Mouse (Mus musculus) cerebellum, adult 8-10 months (tissue): ENCODE measurements at regions not wholly inside any gene's neighbourhood (a gene's known extent, or its start where the extent isn't known, plus 50 kb on each side); places are given as distances from the start of the nearest gene placed in this dataset.

Experiments used
- DNase-seq: peaks from one replicate; pipeline ENCODE4 v3.0.0; 2022

DNA sequence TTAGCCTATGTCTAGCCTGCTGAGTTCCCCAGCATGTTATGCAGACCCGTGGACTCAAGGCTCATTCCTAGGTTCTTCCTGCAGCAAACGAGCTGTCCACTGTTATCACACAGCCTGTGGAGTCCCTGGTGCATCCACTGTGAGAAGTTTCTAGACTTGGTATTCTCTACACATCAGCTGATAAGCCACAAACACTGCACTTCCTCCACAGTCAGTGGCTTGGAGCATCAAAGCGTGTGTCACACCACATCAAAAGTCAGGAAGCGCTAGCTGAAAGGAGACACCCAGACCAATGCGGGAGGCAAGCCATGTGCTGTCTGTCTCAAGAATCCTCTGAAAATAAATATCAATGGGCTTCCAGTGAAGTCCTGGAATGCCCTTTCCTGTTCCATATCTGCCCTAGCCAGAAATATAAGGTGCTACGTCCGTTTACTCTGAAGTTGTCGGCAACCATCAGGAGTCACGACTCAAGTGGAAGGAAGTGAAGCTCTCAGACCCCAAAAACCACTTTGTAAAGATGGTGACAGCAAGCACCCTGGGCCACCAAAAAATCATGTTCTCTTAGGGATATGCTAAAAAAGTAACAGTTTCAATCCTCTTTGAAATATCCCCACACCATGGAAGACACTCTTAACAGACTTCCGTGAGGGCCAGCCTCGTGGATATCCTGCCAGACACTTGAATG lies 227.7 kb downstream of the Adgrl2 start:
- DNase-seq: no peak

DNA sequence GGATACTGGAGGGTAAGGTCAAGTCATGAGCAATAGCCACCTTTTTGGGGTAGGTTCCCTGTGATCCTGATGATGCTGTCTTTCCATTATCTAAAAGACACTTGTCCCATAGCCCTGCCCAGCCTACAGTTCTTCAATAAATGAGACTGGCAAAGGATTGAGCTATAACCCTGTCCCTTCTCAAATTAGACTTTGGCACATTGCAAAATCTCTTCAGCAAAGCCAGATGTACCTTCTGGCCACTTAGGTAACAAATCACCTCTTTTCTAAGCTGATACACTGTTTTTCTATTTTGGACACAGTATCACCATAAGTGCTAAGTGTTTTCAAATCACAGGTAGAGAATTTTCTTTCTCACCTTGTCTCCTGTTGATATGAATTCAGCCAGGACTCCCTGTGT lies 228.8 kb downstream of the Adgrl2 start:
- no peak for DNase-seq

DNA sequence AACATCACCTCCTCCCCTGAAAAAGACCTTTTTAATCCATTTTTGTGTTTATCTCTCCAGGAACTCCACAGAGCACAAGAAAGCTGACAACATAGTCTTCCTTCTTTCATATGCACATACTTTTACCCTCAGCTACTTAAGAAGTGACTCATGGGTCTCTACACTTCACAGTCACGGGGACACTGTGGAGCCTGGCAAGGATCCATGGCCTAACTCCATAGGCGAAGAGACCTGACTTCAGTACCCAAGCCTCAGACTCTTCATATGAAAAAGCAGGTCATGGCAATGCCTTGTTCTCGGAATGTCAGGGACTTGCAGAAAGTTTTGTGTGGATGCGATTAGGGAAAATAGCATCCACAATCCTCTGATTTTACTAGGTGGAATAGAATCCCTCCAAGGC lies 230.9 kb downstream of the Adgrl2 start:
- no peak for DNase-seq

DNA sequence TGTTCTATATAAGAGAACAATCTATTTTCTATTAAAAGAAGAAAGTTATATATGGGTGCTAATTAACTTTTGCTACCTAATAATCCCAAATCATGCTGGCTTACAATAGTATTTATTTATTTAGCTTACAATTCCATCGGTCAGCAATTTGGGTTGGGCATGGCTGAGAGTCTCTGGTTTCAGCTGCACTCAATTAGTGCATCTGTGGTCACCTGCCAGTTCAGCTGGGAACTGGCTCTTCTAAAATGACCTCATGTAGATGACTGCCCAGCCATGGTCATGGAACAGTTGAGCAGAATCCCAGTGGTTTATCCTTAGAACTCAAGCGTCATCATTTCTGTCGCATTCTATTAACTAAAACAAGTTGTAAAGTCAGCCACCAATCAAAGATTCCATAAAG lies 244.1 kb downstream of the Adgrl2 start:
- no peak for DNase-seq

DNA sequence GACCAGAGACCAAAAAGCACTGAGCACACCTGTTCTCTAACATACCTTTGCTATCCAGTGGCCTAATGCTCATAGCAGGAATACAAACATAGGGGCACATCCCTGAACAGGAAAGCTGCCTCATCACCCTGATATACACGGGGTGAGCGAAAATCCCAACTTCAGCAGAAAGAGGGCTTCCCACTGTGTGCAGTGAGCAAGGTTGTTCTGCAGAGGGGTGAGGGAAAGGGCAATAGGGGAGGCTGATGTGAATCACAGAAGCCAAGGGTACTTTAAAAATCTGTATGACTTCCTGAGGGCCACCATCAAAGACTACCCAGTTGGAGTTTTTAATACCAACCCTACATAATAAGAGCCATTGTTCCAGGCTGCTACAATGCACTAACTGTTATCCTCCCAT lies 245.7 kb downstream of the Adgrl2 start:
- no peak for DNase-seq

DNA sequence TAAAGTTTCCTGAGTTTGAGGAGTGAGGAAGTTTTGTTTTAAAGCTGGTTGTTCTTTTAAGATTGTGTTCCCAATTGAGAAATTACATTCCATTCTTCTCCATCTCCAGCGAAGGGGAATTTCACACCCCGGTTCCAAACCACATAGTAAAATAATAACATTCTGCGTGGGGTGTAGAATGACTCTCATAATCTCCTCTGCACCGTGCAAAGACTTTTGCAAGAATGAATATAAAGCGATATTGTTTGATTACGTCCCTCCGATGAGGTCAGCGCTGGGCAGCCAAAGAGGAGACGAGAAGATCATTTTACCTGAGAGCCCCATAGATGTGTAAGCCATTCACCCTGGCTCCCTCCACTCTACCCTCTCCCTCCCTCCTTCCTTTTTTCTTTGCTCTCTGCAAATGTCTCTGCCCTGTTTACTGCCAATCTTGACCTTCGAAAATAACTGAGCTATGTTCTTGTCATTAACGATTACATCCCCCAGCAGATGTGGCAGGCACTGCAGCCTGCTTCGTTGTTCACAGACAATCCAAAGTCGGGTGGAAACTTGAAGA lies 256.1 kb downstream of the Adgrl2 start:
- DNase-seq: no peak

DNA sequence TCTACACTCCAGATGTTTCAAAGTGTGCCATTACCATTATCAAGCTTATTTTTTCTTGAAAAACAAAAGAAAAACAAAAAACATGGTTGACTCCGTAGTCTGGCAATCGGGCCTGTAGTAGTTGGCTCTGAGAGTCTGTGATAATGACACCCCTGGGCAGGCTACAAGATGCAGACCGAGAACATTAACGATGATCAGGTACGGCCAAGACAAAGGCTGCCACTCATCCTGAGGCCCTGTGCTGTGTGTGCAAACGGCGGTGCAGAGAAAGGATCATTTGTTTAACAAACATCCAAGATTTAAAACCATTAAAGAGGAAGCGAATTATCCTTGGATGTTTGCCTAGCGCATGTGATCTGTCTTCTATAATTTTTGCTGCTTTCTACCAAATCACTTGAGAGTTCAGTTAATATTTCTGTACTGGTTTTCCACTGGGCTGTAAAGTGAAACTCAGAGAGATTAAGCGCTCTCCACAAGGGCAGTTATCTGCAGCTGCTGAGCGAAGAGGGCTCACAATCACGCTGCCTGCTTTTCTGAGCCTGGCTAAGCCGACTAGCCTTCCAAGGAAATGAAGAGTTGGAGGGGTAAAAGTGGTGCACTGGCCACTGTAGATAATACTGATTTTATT lies 257.0 kb downstream of the Adgrl2 start:
- DNase-seq: no peak

DNA sequence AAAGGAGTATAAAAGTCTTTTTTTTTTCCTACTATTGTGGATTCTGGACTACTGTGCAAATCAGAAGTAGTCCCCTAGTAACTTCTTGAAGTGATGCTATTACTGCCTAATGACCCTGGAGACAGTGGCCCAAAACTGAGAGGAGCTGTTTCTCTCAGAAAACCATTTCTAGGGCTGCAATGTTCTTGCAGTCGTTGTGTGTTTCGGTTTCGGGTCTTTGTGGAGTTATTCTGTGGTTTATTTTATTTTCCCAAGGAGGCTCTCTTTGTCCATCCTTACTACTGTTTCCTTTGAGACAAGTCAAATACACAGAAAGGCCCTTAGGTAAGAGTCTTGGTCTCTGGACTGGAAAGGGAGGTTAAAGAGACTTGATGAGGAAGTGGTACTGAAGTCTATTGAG lies 258.9 kb downstream of the Adgrl2 start:
- DNase-seq: no peak

DNA sequence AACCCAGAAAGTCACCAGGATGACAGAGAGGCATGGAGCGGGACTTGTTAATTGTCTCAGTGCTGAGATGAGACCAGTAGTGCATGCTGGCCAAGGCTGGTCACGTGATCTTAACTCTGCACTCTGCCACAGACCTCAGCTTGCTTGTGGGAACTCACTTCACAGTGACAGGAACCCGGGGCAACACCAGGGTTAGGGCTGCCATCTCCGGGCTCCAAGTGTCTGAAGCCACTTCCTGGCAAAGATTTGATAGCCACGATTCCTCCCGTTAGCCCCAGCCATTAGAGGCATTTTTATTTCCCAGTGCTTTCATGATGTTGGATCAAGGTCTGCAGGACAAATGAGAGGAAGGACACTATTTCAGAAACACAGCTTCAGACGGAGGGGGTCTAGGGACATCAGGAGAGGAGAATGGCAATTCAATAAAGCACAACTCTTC lies 261.1 kb downstream of the Adgrl2 start:
- no peak for DNase-seq

DNA sequence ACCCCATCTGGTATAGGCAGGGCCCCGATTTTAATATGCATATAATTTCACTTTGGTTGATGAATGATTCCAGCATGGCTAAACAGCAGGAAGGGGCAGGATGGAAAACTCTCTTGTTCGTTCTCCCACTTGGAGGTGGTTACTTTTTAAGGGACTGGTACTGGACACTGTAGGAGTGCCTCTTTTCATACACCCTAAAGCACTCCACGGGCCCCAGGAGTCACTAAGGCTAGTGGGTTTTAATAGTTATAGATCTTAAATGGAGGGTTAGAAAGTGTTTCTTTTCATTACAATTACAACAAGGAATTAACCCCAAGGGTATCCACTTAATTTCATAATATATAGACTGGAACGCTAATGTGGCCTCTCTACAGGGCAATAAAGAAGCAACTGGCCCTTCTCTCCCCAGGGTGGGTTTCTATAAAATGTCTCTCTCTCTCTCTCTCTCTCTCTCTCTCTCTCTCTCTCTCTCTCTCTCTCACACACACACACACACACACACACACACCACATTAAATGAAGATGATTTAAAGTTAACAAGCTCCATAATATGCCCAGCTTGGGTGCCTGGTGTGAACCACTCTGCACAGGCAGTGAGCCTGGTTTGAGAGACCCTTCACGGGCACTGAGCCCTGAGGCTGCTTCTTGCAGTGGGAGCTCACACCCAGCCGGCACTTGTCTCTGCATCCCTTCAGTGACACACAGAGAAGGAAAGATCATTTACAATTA lies 261.7 kb downstream of the Adgrl2 start:
- no peak for DNase-seq

DNA sequence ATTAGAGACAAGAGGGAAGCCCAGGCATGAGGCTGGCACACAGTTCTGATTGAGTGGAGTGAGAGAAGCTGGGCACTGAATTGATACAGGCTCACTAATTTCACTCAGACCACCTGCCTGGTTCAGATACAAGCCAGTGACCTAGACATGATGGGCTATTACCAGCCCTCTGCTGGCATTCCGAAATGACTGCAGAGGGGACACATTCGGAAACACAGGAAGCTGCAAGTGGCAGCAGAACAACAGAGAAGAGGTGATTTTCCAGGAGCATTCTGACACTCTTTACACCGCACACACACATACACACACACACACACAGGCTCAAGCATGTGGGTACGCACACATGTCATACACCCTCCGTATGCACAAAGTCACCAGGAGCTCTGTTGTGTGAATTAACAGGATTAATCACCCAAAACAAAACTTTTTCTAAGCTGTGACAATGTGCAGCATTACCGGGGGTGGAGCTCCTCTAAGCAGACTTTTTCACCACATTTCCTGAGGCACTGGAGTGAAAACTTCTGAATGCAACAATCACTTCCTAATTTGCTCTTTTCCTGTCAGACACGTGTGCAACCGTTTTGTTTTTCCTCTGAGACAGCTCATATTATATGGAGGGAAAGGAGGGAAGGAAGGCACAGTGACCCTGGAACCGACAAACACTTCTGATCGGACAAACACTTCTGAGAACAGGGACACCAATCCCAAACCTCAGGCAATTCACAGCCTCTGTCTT lies 263.6 kb downstream of the Adgrl2 start:
- no peak for DNase-seq

DNA sequence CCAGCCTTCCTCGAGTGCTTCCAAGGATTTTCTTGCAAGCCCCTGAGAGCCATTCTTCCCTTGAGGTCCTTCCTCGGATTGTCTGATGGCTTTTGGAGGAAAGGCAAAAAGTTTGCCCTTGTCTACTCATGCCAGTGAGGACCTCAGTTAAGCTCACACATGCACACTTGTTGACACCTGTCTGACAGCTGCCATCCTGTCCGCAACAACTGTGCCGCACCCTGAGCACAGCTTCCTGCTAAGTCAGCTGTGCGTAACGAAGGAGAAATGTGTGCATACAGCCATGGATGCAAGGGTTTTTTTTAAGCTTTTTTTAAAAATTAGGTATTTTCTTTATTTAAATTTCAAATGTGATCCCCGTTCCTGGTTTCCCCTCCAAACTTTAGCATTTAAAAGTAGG lies 293.8 kb downstream of the Adgrl2 start:
- no peak for DNase-seq

DNA sequence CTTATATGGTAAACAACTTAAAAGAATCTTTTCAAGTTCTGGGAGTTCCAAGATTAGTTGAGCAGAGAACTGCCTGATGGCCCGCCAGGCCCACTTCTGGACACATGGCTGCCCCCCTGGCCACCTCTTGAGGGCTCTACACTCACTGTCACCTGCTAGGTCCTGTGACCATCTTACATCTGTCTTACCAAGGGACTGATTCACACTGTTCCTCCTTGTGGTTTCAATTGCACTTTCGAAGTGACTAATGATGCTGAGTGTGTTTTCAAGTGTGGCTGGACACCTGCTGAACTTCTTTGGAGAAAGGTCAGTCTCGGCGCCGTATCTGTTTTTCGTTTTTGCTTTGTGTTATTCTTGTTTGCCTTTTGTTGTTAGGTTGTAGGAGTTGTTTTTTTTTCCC lies 294.9 kb downstream of the Adgrl2 start:
- DNase-seq: no peak

DNA sequence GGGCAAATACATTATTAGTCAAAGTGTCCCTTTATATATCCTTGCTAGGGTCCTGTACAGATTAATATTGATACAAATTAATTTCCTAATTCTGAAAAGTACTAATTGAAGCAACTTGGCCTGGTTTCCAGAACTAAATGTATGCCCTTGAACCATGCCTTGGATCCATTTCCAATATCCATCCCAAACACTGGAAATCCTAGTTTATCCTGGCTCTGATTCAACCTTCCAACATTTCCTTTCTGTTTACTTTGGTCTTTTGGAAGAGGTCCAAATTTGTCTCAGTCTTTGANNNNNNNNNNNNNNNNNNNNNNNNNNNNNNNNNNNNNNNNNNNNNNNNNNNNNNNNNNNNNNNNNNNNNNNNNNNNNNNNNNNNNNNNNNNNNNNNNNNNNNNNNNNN lies 307.2 kb downstream of the Adgrl2 start:
- DNase-seq: no peak

DNA sequence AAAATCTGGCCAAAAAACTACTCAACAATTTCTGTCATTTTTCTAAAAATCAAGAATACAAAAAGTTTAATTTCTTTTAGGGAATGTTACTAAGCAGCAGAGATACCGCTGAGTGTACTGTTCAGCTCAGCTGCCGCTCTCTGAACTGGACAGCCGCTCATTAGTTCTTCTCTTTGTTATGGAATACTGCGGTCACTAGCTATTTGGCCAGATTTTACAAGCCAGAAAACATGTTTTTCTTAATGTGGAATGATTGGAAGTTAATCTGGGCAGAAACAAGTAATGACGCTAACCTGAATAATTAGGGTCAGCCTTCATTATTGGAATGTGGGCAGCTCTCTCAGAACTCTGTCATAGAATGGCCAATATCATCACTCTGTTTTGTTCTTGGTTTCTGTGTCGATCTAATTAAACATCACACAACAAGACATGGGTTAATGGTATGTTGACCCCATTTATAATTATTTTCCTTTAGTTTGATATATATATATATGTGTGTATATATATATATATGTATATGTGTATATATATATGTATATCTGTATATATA lies 307.8 kb downstream of the Adgrl2 start:
- DNase-seq: no peak

DNA sequence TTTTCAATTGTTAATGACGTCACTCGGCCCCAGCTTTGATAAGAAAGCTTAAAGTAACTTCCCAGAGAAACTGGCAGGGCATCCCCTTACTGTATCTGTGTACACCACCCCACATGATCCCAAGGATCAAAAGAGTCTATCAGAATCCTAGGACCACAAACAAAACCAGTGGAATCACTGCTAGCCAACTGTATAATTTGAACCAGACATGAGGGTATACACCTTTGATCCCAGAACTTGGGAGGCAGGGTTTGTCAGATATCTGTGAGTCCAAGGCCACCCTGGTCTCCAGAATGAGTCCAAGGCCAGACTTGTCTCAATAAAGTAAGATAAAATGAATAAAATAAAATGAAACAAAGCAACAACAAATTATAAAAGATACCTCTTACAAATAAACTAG lies 309.2 kb downstream of the Adgrl2 start:
- DNase-seq: no peak

DNA sequence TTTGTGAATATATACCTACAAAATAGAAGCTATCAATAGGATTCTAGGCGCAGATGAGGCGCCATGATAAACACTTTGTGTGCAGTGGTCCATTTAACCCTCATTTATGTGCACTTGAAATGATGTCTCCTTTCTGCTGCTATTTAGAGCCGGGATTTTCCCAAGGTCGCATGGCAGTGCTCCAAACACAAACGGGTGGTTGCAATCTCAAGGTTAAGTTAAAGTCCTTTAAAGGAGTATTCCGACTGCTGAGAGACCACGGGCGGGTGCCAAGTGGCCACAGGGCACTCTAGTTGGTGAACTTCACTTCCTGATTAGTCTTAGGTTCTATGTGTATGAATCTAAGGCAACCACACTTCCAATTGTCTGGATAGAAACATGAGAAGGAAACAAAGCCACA lies 309.6 kb downstream of the Adgrl2 start:
- DNase-seq: no peak

DNA sequence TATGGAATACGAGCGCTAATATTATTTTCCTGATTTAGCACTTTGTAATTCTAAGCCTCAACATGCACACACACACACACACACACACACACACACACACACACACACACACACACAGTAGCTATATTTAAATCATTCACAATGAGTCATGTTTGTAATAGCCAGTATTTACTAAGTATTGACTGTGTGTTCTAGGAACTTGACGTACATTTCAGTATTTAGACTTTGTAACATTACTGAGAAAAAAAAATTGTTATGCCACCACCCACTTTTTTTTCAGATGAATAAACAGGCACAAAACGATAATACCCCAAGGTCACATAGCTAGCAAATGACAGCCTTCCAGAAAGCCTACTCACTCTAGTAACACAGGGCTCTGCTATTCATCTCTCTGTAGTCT lies 310.3 kb downstream of the Adgrl2 start:
- DNase-seq: no peak

DNA sequence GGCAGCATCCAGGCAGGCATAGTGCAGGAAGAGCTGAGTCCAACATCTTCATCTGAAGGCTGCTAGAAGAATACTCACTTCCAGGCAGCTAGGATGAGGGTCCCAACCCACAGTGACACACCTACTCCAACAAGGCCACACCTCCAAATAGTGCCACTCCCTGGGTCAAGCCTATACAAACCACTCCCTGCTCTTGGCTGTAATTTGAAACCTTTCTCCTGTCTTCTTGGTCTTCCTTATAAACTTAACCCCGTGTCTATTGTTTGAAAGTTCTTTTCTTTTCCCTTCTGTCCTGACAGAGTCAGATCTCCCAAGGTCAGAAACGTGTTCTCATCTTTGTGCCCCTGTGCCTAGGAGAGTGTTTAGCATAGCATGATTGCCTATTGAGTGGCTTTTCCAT lies 311.2 kb downstream of the Adgrl2 start:
- no peak for DNase-seq

DNA sequence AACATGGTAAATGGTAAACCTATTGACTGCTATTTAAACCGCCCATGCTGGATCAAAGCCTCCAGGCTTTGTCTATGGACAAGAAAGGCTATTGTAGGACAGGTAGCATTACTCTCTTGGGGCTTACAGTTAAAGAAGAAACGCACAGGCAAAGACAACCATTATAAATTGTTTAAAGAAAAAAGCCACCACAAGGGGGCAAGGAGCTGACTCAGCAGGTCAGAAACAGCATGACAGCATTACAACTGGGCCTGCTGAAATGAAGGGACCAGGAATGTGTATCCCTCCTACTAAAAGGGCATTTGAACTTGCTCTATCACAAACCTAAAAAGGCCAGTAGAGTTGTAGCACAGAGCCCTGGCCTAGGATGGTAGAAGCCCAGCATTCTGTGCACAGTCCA lies 314.3 kb downstream of the Adgrl2 start:
- no peak for DNase-seq

DNA sequence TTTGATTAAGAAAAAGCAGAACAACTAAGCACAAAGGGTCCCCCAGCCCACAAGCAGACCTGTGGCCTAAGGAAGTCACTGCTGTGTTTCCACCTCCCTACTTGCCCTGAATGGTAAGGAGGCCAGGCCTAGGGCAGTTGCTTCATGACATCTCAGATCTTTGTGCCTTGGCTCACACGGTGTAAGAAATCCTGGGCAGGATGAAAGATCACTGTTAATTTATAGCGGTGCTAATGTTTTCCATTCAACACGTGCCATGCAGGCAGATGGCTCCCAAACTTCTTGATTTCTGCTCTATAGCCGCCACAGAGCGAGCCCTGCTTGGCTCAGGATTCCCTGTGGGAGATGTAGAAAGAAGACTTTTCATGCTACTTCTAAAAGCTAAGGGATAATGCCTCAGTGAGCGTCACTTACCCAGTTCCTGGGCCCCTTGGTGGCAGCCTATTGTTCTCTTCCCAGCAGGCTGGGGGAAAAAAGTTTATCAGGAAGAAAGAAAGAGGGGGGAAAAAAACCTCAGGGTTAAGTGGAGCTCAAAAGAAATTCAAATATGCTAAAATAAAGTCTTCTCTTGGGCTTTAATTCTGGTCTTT lies 327.4 kb downstream of the Adgrl2 start:
- DNase-seq: no peak

DNA sequence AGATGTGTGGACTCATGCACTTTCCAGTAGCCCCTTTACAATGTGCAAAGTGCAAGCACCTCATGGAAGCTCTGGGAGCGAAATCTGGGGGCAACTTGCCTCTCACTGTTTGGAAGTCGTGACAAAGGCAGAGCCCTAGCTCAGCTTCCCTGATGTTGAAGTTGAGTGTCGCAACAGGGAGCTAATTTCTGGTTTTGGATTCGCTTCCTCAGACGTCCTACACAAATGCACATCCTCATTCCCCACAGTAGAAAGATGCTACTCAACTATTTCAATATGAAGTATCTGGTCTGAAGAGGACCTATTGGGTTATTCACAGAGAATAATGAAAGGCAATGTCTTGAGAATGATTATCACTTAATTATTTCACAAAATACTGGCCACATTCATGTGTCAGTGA lies 331.3 kb downstream of the Adgrl2 start:
- DNase-seq: no peak

DNA sequence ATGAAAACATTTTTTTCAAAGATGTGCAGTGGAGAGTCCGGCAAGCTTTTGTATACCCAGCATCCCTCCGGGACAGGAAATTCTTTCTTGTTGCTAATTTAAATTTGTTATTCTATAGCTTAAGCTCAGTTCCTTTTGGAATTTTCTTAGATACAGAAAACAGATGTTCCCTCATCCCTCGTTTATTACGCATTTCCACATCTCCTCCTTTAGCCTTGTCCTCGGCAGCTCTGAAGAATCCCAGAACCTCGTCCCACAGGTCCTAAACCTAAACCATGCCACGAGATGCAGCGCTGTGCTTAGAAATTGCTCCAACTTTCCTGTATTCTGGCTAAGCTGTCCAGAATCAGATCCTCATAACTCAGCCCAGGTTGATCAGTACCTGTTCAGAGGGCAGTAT lies 332.0 kb downstream of the Adgrl2 start:
- DNase-seq: no peak
